Mouse (Mus musculus) adrenal gland, adult 2 months (tissue): ENCODE measurements around the gene Sema6d. TPM values are rescaled to one million over a fixed set of nuclear protein-coding genes. Genes with fewer than 3 reads are reported as not detected.

Experiments used
- DNase-seq: peaks from one replicate; pipeline ENCODE4 v3.0.0; 2021
- polyA plus RNA-seq: library from polyadenylated mRNA; depleted of rRNA; stranded (reverse); fragments of >200 nt; gene quantifications from 2 replicates; pipeline ENCODE4 v1.2.3, GENCODE M21; 2012
- total RNA-seq, 2 experiments: library from RNA; stranded (reverse); gene quantifications; 2 replicates each; pipeline ENCODE4 v1.2.3; 2021

The Sema6d gene
- total and polyA plus RNA-seq, 3 experiments, result 6.1 to 9.3 (median 7.6) TPM

DNA sequence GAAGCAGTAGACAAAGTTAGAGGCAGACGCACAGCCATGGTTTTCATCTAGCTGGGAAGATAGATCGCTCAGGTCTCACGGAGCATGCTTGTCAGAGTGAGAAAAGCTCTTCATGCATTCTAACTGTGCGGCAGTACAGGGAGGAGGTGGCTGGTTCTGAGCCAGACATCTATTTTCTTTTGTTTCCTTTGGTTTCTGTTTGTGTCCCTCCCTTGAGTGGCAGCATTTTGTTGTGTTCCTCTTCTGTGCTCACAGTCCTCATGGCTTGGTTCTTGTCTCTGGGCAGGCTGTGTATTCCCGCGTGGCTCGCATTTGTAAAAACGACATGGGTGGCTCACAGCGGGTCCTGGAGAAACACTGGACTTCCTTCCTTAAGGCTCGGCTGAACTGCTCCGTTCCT lies 567.6 kb downstream of the Sema6d start:
- DNase-seq, result no peak

DNA sequence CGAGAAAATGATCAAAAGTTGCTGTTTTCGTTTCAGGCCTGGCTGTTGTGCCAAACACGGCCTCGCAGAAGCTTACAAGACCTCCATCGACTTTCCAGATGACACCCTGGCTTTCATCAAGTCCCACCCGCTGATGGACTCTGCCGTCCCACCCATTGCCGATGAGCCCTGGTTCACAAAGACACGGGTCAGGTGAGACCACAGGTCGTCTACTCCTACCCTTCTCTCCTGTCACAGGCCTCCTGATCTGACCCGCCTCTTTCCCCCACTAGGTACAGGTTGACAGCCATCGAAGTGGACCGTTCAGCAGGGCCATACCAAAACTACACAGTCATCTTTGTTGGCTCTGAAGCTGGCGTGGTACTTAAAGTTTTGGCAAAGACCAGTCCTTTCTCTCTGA lies 568.6 kb downstream of the Sema6d start:
- DNase-seq, result no peak

DNA sequence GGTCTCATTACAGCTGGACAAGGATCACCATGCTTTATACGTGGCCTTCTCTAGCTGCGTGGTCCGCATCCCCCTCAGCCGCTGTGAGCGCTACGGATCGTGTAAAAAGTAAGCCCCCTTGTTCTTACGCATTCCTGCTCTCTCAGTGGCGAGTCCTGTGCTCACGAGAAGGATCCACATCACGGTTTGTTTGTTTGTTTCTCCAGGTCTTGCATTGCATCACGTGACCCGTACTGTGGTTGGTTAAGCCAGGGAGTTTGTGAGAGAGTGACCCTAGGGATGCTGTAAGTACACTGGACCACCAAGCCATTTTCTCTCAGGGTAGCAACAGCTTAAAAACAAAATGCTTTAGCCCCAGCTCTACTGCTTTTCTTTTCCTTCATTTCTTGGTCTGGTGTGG lies 569.8 kb downstream of the Sema6d start:
- DNase-seq, result no peak

DNA sequence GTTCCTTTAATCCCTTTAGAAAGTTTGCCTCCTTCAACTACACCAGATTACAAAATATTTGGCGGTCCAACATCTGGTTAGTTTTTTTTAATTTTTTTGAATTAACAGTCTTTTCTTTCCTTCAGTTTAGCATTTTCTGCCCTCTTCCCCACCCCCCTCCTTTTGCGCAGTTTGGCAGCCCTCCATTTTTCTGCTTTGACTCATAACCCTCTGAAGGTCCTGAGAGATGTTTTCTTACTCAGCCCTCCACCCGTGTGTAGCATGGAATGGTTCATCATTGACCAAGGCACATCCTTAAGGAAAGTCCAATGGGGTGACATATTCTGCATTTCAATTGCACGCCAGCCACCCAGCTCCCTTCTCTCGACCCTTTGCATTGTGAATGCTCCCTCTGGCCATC lies 570.9 kb downstream of the Sema6d start:
- peak; percentile 55 for DNase-seq

DNA sequence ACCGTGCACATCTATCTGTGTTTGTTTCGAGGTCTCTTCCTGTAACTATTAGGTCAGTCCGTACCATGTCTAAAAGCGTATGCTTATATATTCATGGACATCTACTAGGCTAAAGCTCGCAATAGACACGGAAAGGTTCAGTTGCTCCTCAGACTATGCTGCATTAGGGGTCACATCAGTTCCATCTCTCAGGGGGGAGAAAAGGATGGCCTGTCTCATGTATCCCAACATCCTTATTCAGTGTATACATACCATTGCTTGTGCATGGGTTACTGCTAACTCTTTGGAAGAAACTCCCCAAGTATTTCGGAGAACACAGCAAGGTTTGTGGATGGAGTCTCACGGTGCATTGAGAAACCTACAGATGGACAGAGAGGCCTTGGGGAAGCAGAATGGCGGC lies 571.5 kb downstream of the Sema6d start:
- DNase-seq, result no peak

DNA sequence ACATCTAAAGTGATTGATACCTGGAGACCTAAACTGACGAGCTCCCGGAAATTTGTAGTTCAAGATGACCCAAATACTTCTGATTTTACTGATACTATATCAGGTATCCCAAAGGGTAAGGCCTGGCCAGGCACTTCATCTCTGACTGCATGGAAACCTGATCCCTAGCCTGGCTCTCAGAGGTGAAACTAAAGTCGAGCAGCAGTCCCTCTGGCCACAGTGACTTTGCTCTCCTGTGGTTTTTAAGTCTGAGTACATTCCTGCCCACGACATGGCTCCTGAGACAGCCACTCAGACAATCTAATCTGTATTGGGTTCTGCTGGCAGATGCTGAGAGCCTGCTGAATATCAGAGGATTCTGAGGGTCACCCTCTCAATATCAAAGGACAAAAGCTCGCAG lies 572.5 kb downstream of the Sema6d start:
- no peak for DNase-seq

DNA sequence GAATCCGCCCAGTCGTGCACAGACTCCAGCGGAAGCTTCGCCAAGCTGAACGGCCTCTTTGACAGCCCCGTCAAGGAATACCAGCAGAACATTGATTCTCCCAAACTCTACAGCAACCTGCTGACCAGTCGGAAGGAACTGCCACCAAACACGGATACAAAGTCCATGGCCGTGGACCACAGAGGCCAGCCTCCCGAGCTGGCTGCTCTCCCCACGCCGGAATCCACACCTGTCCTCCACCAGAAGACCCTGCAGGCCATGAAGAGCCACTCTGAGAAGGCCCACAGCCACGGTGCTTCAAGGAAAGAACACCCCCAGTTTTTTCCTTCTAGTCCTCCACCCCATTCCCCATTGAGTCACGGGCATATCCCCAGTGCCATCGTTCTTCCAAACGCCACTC lies 574.4 kb downstream of the Sema6d start:
- DNase-seq, result no peak

DNA sequence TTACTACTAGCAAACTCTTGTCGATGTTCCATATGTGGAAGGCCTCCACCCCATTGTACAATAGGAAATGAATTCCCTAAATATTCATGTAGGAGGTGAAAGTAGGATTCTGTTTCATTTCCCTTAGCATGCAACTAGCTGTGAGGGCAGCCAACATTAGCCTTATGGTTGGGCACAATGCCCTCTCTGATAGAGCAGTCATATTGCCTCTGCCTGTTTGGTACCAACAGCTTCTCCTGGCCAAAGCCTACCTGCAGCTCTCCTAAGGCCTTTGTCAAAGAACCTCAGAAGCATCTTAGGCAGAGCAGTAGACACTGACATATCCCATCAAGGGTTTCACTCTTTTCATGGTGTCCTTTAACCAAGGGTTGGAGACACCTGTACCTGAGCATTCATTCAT lies 578.7 kb downstream of the Sema6d start:
- no peak for DNase-seq

DNA sequence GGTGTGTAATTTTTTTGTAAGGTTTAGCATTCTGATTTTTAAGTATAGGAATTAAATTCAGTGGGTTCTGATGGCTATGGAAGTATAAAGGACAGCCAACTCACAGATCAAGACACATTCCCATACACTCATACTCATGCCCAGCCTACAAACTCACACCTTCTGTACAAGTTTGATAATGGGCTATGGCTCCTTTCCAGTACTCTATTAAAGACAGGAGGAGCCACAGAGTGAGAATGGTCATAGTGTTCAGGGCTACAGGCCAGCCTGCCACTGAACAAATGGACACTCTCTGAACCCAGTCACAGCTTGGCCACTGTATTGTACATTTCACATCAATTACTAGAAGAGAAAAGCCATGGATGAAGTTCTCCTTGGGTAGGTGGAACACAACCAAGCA lies 583.3 kb downstream of the Sema6d start:
- no peak for DNase-seq

DNA sequence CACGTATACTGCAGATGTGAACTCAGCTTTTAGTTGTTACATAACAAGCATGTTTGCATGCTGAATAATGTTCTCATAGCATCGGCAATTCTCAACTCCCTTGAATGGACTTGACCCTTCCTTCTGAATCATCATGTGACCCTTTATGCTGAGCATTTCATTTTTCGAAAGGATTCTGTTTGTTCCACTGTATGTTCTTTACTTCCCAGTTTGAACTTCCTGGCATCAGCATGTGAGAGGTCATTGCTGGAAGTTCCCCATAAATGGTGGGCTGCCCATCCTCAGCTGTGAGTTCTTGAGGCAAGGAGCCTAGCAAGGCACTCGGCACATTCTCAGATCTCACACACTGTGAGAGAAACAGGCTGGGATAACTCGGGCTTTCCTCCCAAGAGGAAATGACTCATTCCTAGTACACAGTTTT lies 594.7 kb downstream of the Sema6d start:
- DNase-seq, result no peak

DNA sequence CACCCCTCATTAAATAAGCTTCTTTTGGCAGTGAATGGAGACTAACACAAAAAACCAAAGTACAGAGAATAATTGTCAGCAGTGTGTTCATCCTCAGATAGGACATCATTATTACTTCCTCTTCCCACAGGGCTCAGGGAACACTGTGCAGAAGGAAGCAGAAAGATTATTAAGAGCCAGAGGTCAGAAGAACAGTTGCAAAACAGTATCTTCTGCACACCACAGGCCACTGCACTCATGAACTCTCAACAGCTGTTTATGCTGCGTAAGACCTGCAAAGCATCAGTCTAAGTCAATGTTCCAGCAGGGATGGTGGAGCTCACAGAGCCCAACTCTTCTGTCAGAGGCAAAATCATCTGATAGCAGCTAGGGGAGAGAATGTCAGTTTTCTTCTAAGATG lies 600.6 kb downstream of the Sema6d start:
- peak; percentile 10 for DNase-seq

DNA sequence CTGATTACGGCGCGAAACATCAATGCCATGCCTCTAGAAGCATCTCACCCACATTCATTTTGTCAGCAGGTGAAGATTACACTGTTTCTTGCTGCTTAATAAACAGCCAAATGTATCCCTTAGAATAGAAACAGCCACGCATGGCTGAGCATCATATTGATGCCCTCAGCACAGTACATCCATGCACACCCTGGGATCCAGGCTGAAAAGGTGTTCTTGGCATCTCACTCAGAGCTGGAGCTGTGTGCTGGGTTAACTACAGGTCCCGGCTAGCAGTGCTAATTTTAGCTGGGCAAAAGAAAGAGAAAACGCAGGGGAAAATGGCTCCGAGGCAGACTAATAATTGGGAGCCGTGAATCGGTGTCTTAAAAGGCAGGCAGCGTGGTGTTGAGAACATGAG lies 612.9 kb downstream of the Sema6d start:
- DNase-seq, result no peak

DNA sequence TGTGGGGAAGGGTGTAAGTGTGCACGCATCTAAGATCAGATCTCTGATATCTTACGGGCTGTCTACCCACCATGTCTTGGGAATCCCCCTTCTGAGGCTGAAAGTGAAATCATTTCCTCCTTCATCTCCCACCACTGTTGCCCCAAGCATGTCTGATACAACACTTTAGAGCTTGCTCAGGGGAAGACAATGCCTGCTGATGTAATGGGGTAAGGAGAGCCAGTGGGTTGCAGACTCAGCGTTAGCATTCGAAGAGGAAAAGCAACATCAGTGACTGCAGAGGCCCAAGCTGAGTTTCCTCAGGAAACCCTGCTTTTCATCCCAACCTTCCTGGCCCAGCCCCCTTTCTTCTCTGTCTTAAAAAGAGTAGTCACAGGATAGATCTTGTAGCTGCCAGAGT lies 615.2 kb downstream of the Sema6d start:
- DNase-seq, result no peak

DNA sequence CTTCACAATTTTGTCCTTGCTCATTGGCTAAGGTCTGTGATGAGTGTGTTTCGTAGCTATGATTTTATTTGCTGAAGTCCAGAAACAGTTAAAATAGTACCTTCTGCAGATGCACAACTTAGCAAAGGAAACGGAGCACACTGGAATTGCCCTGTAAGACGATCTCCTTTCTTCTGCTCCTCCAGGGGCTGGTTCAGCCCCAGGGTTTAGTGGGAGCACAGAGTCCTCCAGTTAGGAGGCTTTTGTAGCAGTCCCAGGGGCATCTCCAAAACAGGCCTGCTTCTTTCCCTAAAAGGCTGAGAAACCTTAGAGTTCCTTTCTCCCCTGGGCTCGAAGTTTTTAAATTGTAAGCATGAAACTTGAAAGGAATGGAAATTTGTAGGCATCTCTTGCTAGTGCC lies 616.0 kb downstream of the Sema6d start:
- no peak for DNase-seq

DNA sequence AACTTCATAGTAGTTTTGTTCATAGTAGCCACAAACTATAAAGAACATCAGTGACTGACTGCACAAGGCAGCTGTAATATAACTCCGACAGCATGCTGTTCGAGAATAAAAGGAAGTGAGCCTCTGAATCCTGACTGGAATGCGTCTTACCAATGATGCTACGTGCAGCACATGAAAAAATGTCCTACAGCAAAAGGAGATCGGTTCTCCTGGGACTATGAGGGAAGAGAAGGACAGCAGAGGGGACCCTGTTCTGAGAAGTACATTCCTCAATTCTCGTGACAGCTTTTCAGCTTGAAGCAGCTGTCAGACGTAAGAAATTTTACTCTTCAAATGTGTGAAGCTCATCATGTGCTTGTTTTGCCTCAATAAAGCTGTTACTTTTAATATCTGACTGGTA lies 617.1 kb downstream of the Sema6d start:
- no peak for DNase-seq
